Mouse (Mus musculus): ENCODE measurements around the gene Gm5105. TPM values are rescaled to one million over a fixed set of nuclear protein-coding genes. Genes with fewer than 3 reads are reported as not detected.

The Gm5105 gene
- polyA plus RNA-seq, 1 experiment = not detected

DNA sequence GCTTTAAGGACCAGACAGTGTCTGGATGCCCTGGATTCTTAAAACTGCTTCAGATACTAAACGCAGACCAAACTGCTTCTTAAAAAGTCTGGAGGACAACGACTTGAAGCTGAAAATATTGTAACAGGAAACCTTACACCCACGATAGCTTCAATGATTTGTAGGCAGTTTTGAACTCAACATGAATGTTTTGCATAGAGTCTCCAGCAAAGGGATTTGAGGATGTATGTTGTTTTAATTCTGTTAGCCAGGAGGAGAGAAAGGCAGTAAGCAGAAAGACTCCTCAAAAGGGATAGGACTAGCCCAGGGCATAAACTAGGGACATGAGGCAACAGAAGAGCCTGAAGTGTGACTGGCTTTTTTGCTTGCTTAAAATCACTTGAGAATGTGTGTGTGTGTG lies 60.3 kb downstream of the Gm5105 start:
- Histone ChIP-seq H3K27ac (ENCODE audit: insufficient read depth, low read length) (peak overlapping the region; percentile 34; the same call in 1 of the 2 replicates), H3K4me1 (ENCODE audit: control insufficient read depth, insufficient read depth, low read length) (no peaks in the 10 kb centered on the region), H3K4me3 (ENCODE audit: insufficient read depth, low read length) (no peak overlapping the region)
- TF ChIP-seq CTCF (IDR thresholded peaks at IDR 0.05; ENCODE audit: borderline replicate concordance, insufficient read depth, low read length) (no peak), POLR2A (IDR thresholded peaks at IDR 0.05; ENCODE audit: low read depth, low read length) (no peak)

DNA sequence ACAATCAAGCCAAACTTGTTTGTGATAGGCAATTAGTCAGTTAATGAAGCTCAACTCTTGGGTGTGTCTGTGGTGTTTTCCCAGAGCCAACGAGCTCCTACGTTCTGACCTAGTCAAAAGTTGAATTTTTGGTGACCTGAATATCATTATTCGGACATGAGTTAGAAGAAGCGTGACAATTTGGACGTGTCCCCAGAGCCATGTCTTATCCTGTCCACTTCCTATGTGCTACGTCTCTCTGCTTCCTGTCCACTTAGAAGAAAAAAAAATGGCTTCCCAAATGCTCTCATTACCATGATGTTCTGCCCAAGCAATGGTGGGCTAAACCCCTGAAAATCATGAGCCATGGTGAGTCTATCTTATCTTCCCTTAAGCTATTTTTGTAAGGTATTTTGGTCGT lies 63.9 kb downstream of the Gm5105 start:
- Histone ChIP-seq H3K27ac (ENCODE audit: insufficient read depth, low read length) (no peak overlapping the region), H3K4me3 (ENCODE audit: insufficient read depth, low read length) (no peak overlapping the region), H3K4me1 (ENCODE audit: control insufficient read depth, insufficient read depth, low read length) (peaks cover 2% of the 10 kb centered on the region; the same call in 1 of the 2 replicates)
- TF ChIP-seq POLR2A (IDR thresholded peaks at IDR 0.05; ENCODE audit: low read depth, low read length) = no peak
- TF ChIP-seq CTCF (IDR thresholded peaks at IDR 0.05; ENCODE audit: borderline replicate concordance, insufficient read depth, low read length) = no peak

DNA sequence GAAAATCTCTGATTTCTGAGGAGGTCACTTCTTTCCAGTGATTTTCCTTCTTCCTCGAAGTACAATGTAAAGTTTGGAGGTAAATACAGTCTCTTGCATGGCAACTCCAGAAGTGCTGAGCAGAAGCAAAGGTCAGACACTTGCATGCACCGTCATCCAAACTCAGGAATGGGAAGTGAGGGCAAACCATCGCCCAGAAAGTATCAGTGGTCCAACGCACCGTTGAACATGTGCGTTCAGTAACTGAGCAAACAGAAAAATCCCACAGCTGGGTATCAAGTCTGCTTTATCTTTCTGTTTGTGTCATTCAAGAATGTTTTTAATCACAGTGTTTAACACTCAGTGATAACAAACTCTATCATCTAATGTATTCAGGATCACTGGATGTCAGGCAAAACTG lies 64.6 kb downstream of the Gm5105 start:
- H3K4me3 ChIP-seq (ENCODE audit: insufficient read depth, low read length) = no peak overlapping the region
- TF ChIP-seq POLR2A (IDR thresholded peaks at IDR 0.05; ENCODE audit: low read depth, low read length) (no peak), CTCF (IDR thresholded peaks at IDR 0.05; ENCODE audit: borderline replicate concordance, insufficient read depth, low read length) (no peak)
- peaks cover 2% of the 10 kb centered on the region; the same call in 1 of the 2 replicates for H3K4me1 ChIP-seq (ENCODE audit: control insufficient read depth, insufficient read depth, low read length)
- no peak overlapping the region for H3K27ac ChIP-seq (ENCODE audit: insufficient read depth, low read length)

DNA sequence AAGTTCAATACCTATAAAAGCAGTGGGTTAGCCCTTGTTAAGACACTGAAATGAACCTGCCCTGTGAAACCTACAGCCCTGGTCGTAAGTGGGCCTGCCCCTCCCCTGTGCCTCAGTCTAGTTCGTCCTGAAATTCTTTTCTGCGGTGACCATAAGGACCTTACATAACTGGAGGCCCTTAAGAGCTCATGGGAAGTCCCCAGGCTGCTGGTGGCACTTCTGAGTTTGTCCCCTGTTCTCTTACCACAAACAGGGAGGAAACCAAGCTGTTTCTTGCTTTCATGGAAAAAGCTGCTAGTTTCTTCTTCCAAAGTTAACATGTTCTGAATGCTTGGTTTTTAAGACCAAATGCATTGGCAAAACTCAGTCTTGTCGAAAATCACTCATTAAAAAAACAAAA lies 65.3 kb downstream of the Gm5105 start:
- no peak for TF ChIP-seq CTCF (IDR thresholded peaks at IDR 0.05; ENCODE audit: borderline replicate concordance, insufficient read depth, low read length)
- TF ChIP-seq POLR2A (IDR thresholded peaks at IDR 0.05; ENCODE audit: low read depth, low read length) = no peak
- Histone ChIP-seq H3K27ac (ENCODE audit: insufficient read depth, low read length) (no peak overlapping the region), H3K4me1 (ENCODE audit: control insufficient read depth, insufficient read depth, low read length) (peaks cover 2% of the 10 kb centered on the region; the same call in 1 of the 2 replicates), H3K4me3 (ENCODE audit: insufficient read depth, low read length) (no peak overlapping the region)

DNA sequence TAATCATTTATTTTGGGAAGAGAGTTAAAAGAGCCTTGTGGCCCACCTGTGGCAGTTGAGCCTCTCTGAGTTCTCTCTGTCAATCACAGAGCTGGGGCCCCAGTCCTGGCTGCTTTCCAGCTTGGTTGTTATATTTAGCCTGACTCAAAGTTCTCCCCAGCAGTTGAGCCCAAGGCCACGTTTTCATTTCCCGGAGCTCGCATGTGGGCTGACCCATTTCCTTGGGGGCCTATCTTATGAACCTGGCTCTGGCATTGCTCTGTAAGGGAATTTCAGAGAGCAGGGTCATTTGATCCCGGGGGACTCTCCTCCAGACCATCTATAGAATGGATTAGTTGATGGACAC lies 66.5 kb downstream of the Gm5105 start:
- Histone ChIP-seq H3K27ac (ENCODE audit: insufficient read depth, low read length) (no peak overlapping the region), H3K4me3 (ENCODE audit: insufficient read depth, low read length) (no peak overlapping the region), H3K4me1 (ENCODE audit: control insufficient read depth, insufficient read depth, low read length) (peaks cover 2% of the 10 kb centered on the region; the same call in 1 of the 2 replicates)
- no peak for TF ChIP-seq POLR2A (IDR thresholded peaks at IDR 0.05; ENCODE audit: low read depth, low read length)
- no peak for TF ChIP-seq CTCF (IDR thresholded peaks at IDR 0.05; ENCODE audit: borderline replicate concordance, insufficient read depth, low read length)

DNA sequence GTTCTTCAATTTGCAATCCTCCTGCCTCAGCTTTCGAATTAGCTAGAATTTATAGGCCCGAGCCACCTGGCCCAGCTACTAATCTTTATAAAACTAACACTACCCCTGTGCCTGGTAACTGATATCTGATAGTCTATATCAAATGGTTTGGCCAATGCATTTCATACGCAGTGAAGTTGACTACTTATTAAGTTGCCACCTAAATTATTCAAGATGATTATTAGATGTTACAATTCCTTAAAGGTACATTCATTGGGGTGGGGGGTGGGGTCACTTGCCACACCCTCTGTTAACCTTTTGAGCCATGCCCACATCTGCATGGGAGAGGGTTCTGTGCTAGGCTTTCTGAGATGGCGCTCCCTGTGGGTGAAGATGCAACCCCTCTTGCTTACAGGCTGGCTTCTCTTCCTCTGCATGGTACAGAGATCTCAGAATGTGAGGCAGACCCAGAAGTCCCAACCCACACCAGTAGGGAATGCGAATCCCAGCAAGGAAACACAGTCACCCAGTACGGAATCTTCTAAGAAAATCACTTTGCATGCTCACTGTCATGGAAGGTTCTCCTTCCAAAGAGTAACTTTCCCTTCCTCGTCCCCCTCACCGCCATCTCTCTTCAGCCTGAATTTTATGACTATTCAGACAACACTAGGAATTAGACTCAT lies 67.0 kb downstream of the Gm5105 start:
- TF ChIP-seq POLR2A (IDR thresholded peaks at IDR 0.05; ENCODE audit: low read depth, low read length) = no peak
- no peak for TF ChIP-seq CTCF (IDR thresholded peaks at IDR 0.05; ENCODE audit: borderline replicate concordance, insufficient read depth, low read length)
- H3K27ac ChIP-seq (ENCODE audit: insufficient read depth, low read length) = no peak overlapping the region
- H3K4me3 ChIP-seq (ENCODE audit: insufficient read depth, low read length) = no peak overlapping the region
- H3K4me1 ChIP-seq (ENCODE audit: control insufficient read depth, insufficient read depth, low read length) = peaks cover 2% of the 10 kb centered on the region; the same call in 1 of the 2 replicates

DNA sequence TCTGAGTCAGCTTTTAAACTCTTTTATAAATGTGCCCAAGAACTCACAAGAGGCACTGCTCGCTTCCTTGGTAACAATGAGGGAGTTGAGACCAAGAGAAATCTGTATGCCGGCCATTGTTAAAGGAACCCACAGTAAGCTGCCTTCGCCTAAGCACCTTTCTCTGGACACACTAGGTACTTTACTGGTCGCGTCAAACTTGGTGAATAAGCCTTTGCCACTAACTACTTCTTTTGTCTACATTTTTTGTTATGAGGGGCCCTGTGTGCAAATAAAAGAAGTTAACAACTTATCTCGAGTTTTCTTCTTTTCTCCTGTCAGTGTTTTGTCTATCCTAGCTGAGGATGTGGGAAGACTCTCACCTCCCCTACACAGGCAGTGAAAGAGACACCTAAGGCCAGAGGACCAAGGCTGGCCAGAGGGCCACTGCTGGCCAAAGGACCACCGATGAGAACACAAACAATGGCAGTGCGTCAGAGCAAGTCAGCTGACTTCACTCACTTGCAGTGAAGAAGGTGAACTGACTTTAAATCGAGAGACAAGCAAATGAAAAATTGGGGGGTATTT lies 67.9 kb downstream of the Gm5105 start:
- TF ChIP-seq POLR2A (IDR thresholded peaks at IDR 0.05; ENCODE audit: low read depth, low read length) = no peak
- no peak for TF ChIP-seq CTCF (IDR thresholded peaks at IDR 0.05; ENCODE audit: borderline replicate concordance, insufficient read depth, low read length)
- no peak overlapping the region for H3K4me3 ChIP-seq (ENCODE audit: insufficient read depth, low read length)
- H3K4me1 ChIP-seq (ENCODE audit: control insufficient read depth, insufficient read depth, low read length) = peaks cover 2% of the 10 kb centered on the region; the same call in 1 of the 2 replicates
- no peak overlapping the region for H3K27ac ChIP-seq (ENCODE audit: insufficient read depth, low read length)

Other genes with a start within 250 kb of the Gm5105 start
- 224 and 311 TPM in 2 replicates for gene H2afz, start 202.9 kb downstream of the Gm5105 start, polyA plus RNA-seq (2011; ENCODE audit: insufficient read length, low read depth, missing spikeins)
- 16.2 and 16.4 TPM in 2 replicates for gene Dnajb14, start 199.7 kb downstream of the Gm5105 start, polyA plus RNA-seq (2011; ENCODE audit: insufficient read length, low read depth, missing spikeins)
- gene Lamtor3, start 148.9 kb downstream of the Gm5105 start, polyA plus RNA-seq (2011; ENCODE audit: insufficient read length, low read depth, missing spikeins) = 67.2 and 73.9 TPM in 2 replicates
- gene Dapp1, start 85.8 kb downstream of the Gm5105 start, polyA plus RNA-seq (2011; ENCODE audit: insufficient read length, low read depth, missing spikeins) = 15.4 and 15.6 TPM in 2 replicates
- 0.09 and 0.37 TPM in 2 replicates for gene 1110002E22Rik, start 2.3 kb downstream of the Gm5105 start, polyA plus RNA-seq (2011; ENCODE audit: insufficient read length, low read depth, missing spikeins)
- gene Trmt10a, start 76.1 kb upstream of the Gm5105 start, polyA plus RNA-seq (2011; ENCODE audit: insufficient read length, low read depth, missing spikeins) = 15.1 and 16.1 TPM in 2 replicates
- 2.4 and 3.4 TPM in 2 replicates for gene Mttp, start 77.6 kb upstream of the Gm5105 start, polyA plus RNA-seq (2011; ENCODE audit: insufficient read length, low read depth, missing spikeins)
- not detected in 2 replicates for gene 4930579F01Rik, start 126.4 kb upstream of the Gm5105 start, polyA plus RNA-seq (2011; ENCODE audit: insufficient read length, low read depth, missing spikeins)
- 5.4 and 11.9 TPM in 2 replicates for gene Adh7, start 150.4 kb upstream of the Gm5105 start, polyA plus RNA-seq (2011; ENCODE audit: insufficient read length, low read depth, missing spikeins)
- 2.2 and 7.2 TPM in 2 replicates for gene Adh1, start 193.6 kb upstream of the Gm5105 start, polyA plus RNA-seq (2011; ENCODE audit: insufficient read length, low read depth, missing spikeins)
- gene Adh6a, start 245.9 kb upstream of the Gm5105 start, polyA plus RNA-seq (2011; ENCODE audit: insufficient read length, low read depth, missing spikeins) = not detected in 2 replicates